Mouse (Mus musculus) kidney, embryonic 15.5 days (tissue): Measurements from ENCODE around the gene Rhag. TPM values are rescaled to one million over a fixed set of nuclear protein-coding genes. Genes with fewer than 3 reads are reported as not detected.

Experiments used
- ATAC-seq: fragments of 200-750 bp; cut with Nextera tagmentation; replicated peaks from 2 replicates; pipeline ENCODE4 v1.8.0; 2017; ENCODE audit warnings: moderate TSS enrichment; ENCODE audit not compliant: low FRiP score
- H3K27ac ChIP-seq: fragments of 300-500 bp; sonication (generic); 2 replicates; pipeline ENCODE4 v1.5.1; 2015; ENCODE audit warnings: mild to moderate bottlenecking, inconsistent platforms
- H3K27me3 ChIP-seq: fragments of 300-500 bp; sonication (generic); 2 replicates; pipeline ENCODE4 v1.6.1; 2015; ENCODE audit warnings: inconsistent platforms
- H3K36me3 ChIP-seq: fragments of 300-500 bp; sonication (generic); 2 replicates; pipeline ENCODE4 v1.6.1; 2015; ENCODE audit warnings: inconsistent platforms
- H3K4me1 ChIP-seq: fragments of 300-500 bp; sonication (generic); 2 replicates; pipeline ENCODE4 v1.6.1; 2015; ENCODE audit warnings: inconsistent platforms
- H3K4me2 ChIP-seq: fragments of 300-500 bp; sonication (generic); 2 replicates; pipeline ENCODE4 v1.6.1; 2015; ENCODE audit warnings: moderate library complexity, mild to moderate bottlenecking, inconsistent platforms
- H3K4me3 ChIP-seq: fragments of 300-500 bp; sonication (generic); replicated peaks from 2 replicates; pipeline ENCODE4 v1.5.1; 2015; ENCODE audit warnings: mild to moderate bottlenecking, inconsistent platforms
- H3K9ac ChIP-seq: fragments of 300-500 bp; sonication (generic); 2 replicates; pipeline ENCODE4 v1.6.1; 2015; ENCODE audit warnings: mild to moderate bottlenecking, inconsistent platforms
- H3K9me3 ChIP-seq: fragments of 300-500 bp; sonication (generic); replicated peaks from 2 replicates; pipeline ENCODE4 v1.6.1; 2016; ENCODE audit warnings: inconsistent platforms
- WGBS: fragments of 180-500 bp; shearing (Covaris S2); methylation state at CpG from one replicate; pipeline ENCODE4 v1.1.7; 2015; ENCODE audit warnings: mixed read lengths; 5-methylcytosine and 5-hydroxymethylcytosine counted together
- polyA plus RNA-seq: library from polyadenylated mRNA; unstranded; fragments of >200 nt; fragmentation: Nextera tagmentation; extraction: Ambion mirVana; gene quantifications from 2 replicates; pipeline ENCODE4 v1.2.1, GENCODE M21; 2015

Gene Rhag
- polyA plus RNA-seq, 1 experiment from 2014 or later: 3.8 TPM

GRCm38 (mm10) chr17:40879924-40880691, 69.2 kb downstream of the Rhag start, which contains the start of gene 9130008F23Rik:
Gene 9130008F23Rik (minus strand): TSS chr17:40880559.
- no peaks in the 10 kb centered on the region for H3K27me3 ChIP-seq
- peak within 1 kb of the TSS; percentile 60 for H3K9ac ChIP-seq
- under 1% methylated on average over 40 of the region's 40 CpGs for WGBS
- ATAC-seq: peak; percentile 93
- H3K4me1 ChIP-seq: peaks cover 11% of the 10 kb centered on the region; the same call in 1 of the 2 replicates
- no peaks in the 10 kb centered on the region for H3K36me3 ChIP-seq
- no peaks in the 10 kb centered on the region for H3K9me3 ChIP-seq
- H3K4me3 ChIP-seq: peak within 1 kb of the TSS; percentile 67
- 0 out of 2 replicates have a peak within 1 kb of the TSS, but pooled peaks have one; percentile 10 for H3K27ac ChIP-seq
- peak within 1 kb of the TSS; percentile 91 for H3K4me2 ChIP-seq

GRCm38 (mm10) chr17:40882172-40882571, 71.2 kb downstream of the Rhag start:
- no peak for ATAC-seq
- H3K27me3 ChIP-seq: no peaks in the 10 kb centered on the region
- no peak overlapping the region for H3K4me3 ChIP-seq
- H3K4me1 ChIP-seq: peaks cover 11% of the 10 kb centered on the region; the same call in 1 of the 2 replicates
- H3K27ac ChIP-seq: no peak overlapping the region
- H3K9ac ChIP-seq: no peak overlapping the region
- H3K4me2 ChIP-seq: no peak overlapping the region
- no peaks in the 10 kb centered on the region for H3K36me3 ChIP-seq
- H3K9me3 ChIP-seq: no peaks in the 10 kb centered on the region
- 86% methylated on average over 6 of the region's 6 CpGs for WGBS

GRCm38 (mm10) chr17:40885155-40885554, 74.2 kb downstream of the Rhag start:
- H3K4me1 ChIP-seq: no peaks in the 10 kb centered on the region
- no peak overlapping the region for H3K4me3 ChIP-seq
- 75% methylated on average over 4 of the region's 4 CpGs for WGBS
- H3K4me2 ChIP-seq: no peak overlapping the region
- no peaks in the 10 kb centered on the region for H3K36me3 ChIP-seq
- no peaks in the 10 kb centered on the region for H3K9me3 ChIP-seq
- no peak overlapping the region for H3K9ac ChIP-seq
- H3K27ac ChIP-seq: no peak overlapping the region
- H3K27me3 ChIP-seq: no peaks in the 10 kb centered on the region
- no peak for ATAC-seq

DNA sequence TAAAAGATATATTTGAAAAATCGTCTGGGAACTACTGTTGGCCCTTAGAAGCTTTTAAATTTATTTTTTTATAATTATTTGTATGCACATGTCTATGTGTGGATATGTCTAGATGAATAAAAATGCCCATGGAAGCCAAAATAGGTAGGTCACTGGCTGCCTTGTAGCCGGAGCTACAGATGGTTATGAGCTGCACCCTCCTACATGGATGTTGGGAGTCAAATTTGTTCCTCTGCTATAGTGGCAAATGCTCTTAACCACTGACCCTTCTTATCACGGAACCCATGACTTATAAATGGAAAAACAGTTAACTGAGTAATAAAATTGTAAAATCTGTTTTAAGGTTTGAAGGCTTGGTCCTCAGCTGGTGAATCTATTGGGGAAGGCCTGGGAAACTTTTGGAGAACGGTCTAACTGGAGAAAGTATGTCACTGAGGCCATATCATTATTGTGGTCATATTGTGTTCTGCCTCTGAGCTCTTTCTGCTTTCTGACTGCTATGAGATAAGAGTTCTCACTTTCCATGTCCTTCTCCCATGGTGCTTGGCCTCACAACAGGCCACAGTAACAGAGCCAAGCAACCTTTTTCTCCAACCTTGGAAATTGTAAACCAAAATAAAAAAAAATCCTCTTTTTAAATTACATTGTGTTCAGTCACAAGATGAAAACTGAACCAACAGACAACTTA, 77.1 kb downstream of the Rhag start:
- Histone ChIP-seq H3K9me3 (no peaks in the 10 kb centered on the region), H3K9ac (no peak overlapping the region), H3K4me2 (no peak overlapping the region), H3K27me3 (no peaks in the 10 kb centered on the region), H3K4me1 (no peaks in the 10 kb centered on the region), H3K4me3 (no peak overlapping the region), H3K27ac (no peak overlapping the region), H3K36me3 (no peaks in the 10 kb centered on the region)
- 78% methylated on average over 4 of the region's 4 CpGs for WGBS
- ATAC-seq: no peak

Other genes with a start within 250 kb of the Rhag start
- gene Esp6, start 249.6 kb upstream of the Rhag start, polyA plus RNA-seq: not detected in 2 replicates
- not detected in 2 replicates for gene Esp4, start 212.5 kb upstream of the Rhag start, polyA plus RNA-seq
- not detected in 2 replicates for gene Esp3, start 179.1 kb upstream of the Rhag start, polyA plus RNA-seq
- not detected in 2 replicates for gene Esp1, start 84.0 kb upstream of the Rhag start, polyA plus RNA-seq
- not detected in 2 replicates for gene Crisp2, start 4.1 kb upstream of the Rhag start, polyA plus RNA-seq
- 1.5 and 1.8 TPM in 2 replicates for gene 9130008F23Rik, start 69.4 kb downstream of the Rhag start, polyA plus RNA-seq
- not detected in 2 replicates for gene Glyatl3, start 103.2 kb downstream of the Rhag start, polyA plus RNA-seq
- gene Mut, start 123.6 kb downstream of the Rhag start, polyA plus RNA-seq: 48.2 and 52.4 TPM in 2 replicates
- gene Cenpq, start 123.9 kb downstream of the Rhag start, polyA plus RNA-seq: 28.2 and 30.8 TPM in 2 replicates